Mouse (Mus musculus) CH12.LX (cell line): ENCODE measurements at regions not wholly inside any gene's neighbourhood (a gene's known extent, or its start where the extent isn't known, plus 50 kb on each side); places are given as distances from the start of the nearest gene placed in this dataset.
A peak's percentile ranks its signal among the peaks of the same experiment; 100 is the strongest.

Experiments
- DNase-seq: peaks from one replicate; pipeline ENCODE4 v3.0.0-alpha.2; 2013; ENCODE audit errors: extremely low read depth
- H3K27ac ChIP-seq: 2 replicates; pipeline ENCODE4 v1.5.1; 2012; ENCODE audit warnings: low read depth, mild to moderate bottlenecking, control low read depth, moderate library complexity; ENCODE audit not compliant: insufficient read depth
- H3K27me3 ChIP-seq: replicated peaks from 2 replicates; pipeline ENCODE3; 2012; ENCODE audit warnings: inconsistent platforms
- H3K36me3 ChIP-seq, 2 experiments: replicated peaks in 1 of 2; 2 replicates each; pipeline versions ENCODE3 to v1.6.1; 2012; ENCODE audit warnings: inconsistent platforms in 1 of 2, low read length in 1 of 2, mild to moderate bottlenecking in 1 of 2, mixed read lengths in 1 of 2, moderate library complexity in 1 of 2; ENCODE audit not compliant: control insufficient read depth in 1 of 2, insufficient read depth in 1 of 2
- H3K4me1 ChIP-seq, 2 experiments: 2 replicates each; pipeline ENCODE4 v1.6.1; 2012; ENCODE audit warnings: inconsistent platforms in 1 of 2, moderate library complexity in 1 of 2; ENCODE audit not compliant: insufficient read depth in 2 of 2, control insufficient read depth in 1 of 2
- H3K4me2 ChIP-seq: 2 replicates; pipeline ENCODE4 v1.6.1; 2012; ENCODE audit warnings: low read depth, mild to moderate bottlenecking, control low read depth; ENCODE audit not compliant: poor library complexity, insufficient read depth, severe bottlenecking
- H3K4me3 ChIP-seq, 3 experiments: fragments of 150-350 bp in 1 of 3; sonication (generic) in 1 of 3; replicated peaks in 1 of 3; 2 replicates each; pipeline versions ENCODE3 to v1.5.1; 2011 to 2012; ENCODE audit warnings: low read depth in 2 of 3, low read length in 2 of 3, mild to moderate bottlenecking in 2 of 3, moderate library complexity in 2 of 3, control low read depth in 1 of 3, improper control_type of control experiment in 1 of 3, inconsistent platforms in 1 of 3, mixed read lengths in 1 of 3; ENCODE audit not compliant: poor library complexity in 1 of 3
- H3K79me2 ChIP-seq: replicated peaks from 2 replicates; pipeline ENCODE4 v1.6.1; 2012; ENCODE audit warnings: mild to moderate bottlenecking, moderate library complexity; ENCODE audit not compliant: control insufficient read depth, poor library complexity, insufficient read depth, severe bottlenecking; ENCODE audit errors: extremely low read depth
- H3K9ac ChIP-seq: 2 replicates; pipeline ENCODE4 v1.6.1; 2012; ENCODE audit warnings: low read depth, mild to moderate bottlenecking, control low read depth, moderate library complexity; ENCODE audit not compliant: insufficient read depth
- H3K9me3 ChIP-seq: replicated peaks from 2 replicates; pipeline ENCODE3; 2012; ENCODE audit warnings: low read length, inconsistent platforms, mixed read lengths
- CHD2 ChIP-seq: IDR thresholded peaks from 2 replicates; pipeline ENCODE4 v1.6.1; 2011; ENCODE audit warnings: low read length, improper control_type of control experiment
- CTCF ChIP-seq, 2 experiments: IDR thresholded peaks in 1 of 2; conservative IDR thresholded peaks in 1 of 2; 2 replicates each; pipeline ENCODE4 v1.5.1; 2011 to 2012; ENCODE audit warnings: low read depth in 2 of 2, low read length in 2 of 2, improper control_type of control experiment in 1 of 2, inconsistent platforms in 1 of 2, mild to moderate bottlenecking in 1 of 2, moderate library complexity in 1 of 2
- EP300 ChIP-seq: IDR thresholded peaks from 2 replicates; pipeline ENCODE4 v1.6.1; 2011; ENCODE audit warnings: low read length, improper control_type of control experiment
- GABPA ChIP-seq: IDR thresholded peaks from 2 replicates; pipeline ENCODE4 v1.6.1; 2012; ENCODE audit warnings: low read depth, low read length, improper control_type of control experiment, inconsistent platforms; ENCODE audit not compliant: insufficient replicate concordance
- HCFC1 ChIP-seq: IDR thresholded peaks from 2 replicates; pipeline ENCODE4 v1.6.1; 2012; ENCODE audit warnings: low read depth, mild to moderate bottlenecking, inconsistent platforms, low read length, improper control_type of control experiment
- IRF4 ChIP-seq: IDR thresholded peaks from 2 replicates; pipeline ENCODE4 v1.6.1; 2014; ENCODE audit warnings: low read depth, mild to moderate bottlenecking, inconsistent platforms, low read length, improper control_type of control experiment
- JUND ChIP-seq: conservative IDR thresholded peaks from 2 replicates; pipeline ENCODE4 v1.6.1; 2011; ENCODE audit warnings: low read depth, low read length, improper control_type of control experiment
- MAFK ChIP-seq: IDR thresholded peaks from 2 replicates; pipeline ENCODE4 v1.6.1; 2011; ENCODE audit warnings: low read length, improper control_type of control experiment; ENCODE audit not compliant: insufficient replicate concordance
- MEF2A ChIP-seq: IDR thresholded peaks from 2 replicates; pipeline ENCODE4 v1.6.1; 2014; ENCODE audit warnings: low read depth, mild to moderate bottlenecking, inconsistent platforms, low read length, improper control_type of control experiment, borderline replicate concordance
- MXI1 ChIP-seq: IDR thresholded peaks from 2 replicates; pipeline ENCODE4 v1.6.1; 2011; ENCODE audit warnings: mild to moderate bottlenecking, low read depth, low read length, improper control_type of control experiment
- MYC ChIP-seq: IDR thresholded peaks from 2 replicates; pipeline ENCODE4 v1.6.1; 2011; ENCODE audit warnings: low read depth, mild to moderate bottlenecking, improper control_type of control experiment, low read length
- RAD21 ChIP-seq: IDR thresholded peaks from 2 replicates; pipeline ENCODE4 v1.6.1; 2011; ENCODE audit warnings: low read depth, mild to moderate bottlenecking, low read length, improper control_type of control experiment, moderate library complexity
- SIN3A ChIP-seq: IDR thresholded peaks from 2 replicates; pipeline ENCODE4 v1.6.1; 2012; ENCODE audit warnings: low read length, improper control_type of control experiment, inconsistent platforms
- SMC3 ChIP-seq: IDR thresholded peaks from 2 replicates; pipeline ENCODE4 v1.6.1; 2011; ENCODE audit warnings: low read depth, low read length, improper control_type of control experiment
- USF2 ChIP-seq: conservative IDR thresholded peaks from 2 replicates; pipeline ENCODE4 v1.6.1; 2011; ENCODE audit warnings: low read depth, low read length, improper control_type of control experiment
- ZMIZ1 ChIP-seq: IDR thresholded peaks from 2 replicates; pipeline ENCODE4 v1.6.1; 2012; ENCODE audit warnings: low read depth, mild to moderate bottlenecking, inconsistent platforms, low read length, improper control_type of control experiment
- ZNF384 ChIP-seq: IDR thresholded peaks from 2 replicates; pipeline ENCODE4 v1.6.1; 2012; ENCODE audit warnings: low read depth, low read length, improper control_type of control experiment, inconsistent platforms
- dilution Hi-C: fragments of 300-500 bp; cut with MboI; formaldehyde crosslinking; loops from 2 replicates; pipeline ENCODE4 v1.14.3; 2020; ENCODE audit warnings: low sequenced_read_pairs; ENCODE audit not compliant: extremely low pct_unique_long_range_greater_than_20kb, extremely low pct_ligation_motif_present
- in situ Hi-C: fragments of 300-500 bp; cut with MboI; formaldehyde crosslinking; loops from 3 replicates; pipeline ENCODE4 v1.14.3; 2019; ENCODE audit warnings: low sequenced_read_pairs, low pct_ligation_motif_present, low pct_unique_long_range_greater_than_20kb, mixed read lengths

- TF ChIP-seq SIN3A (no peak), GABPA (no peak), SMC3 (no peak), MXI1 (no peak), USF2 (no peak), MYC (no peak), IRF4 (no peak), MAFK (no peak), EP300 (no peak), HCFC1 (no peak), MEF2A (no peak), ZNF384 (no peak), JUND (no peak)
- Histone ChIP-seq H3K36me3 (no peaks in the 10 kb centered on the region), H3K9ac (no peak overlapping the region), H3K27ac (no peak overlapping the region), H3K79me2 (no peaks in the 10 kb centered on the region), H3K27me3 (no peaks in the 10 kb centered on the region), H3K4me1 (no peaks in the 10 kb centered on the region), H3K4me3 (no peak overlapping the region), H3K4me2 (no peak overlapping the region), H3K9me3 (no peaks in the 10 kb centered on the region)
- in situ Hi-C loops (no loop called here), dilution Hi-C loops (no loop called here)
- no peak for DNase-seq
Observed at GRCm38 (mm10) chr8:86366636-86367035, 213.8 kb downstream of the Abcc12 start.

- dilution Hi-C loops = no loop called here
- in situ Hi-C loops = no loop called here
- no peak overlapping the region for H3K4me3 ChIP-seq
- H3K79me2 ChIP-seq = no peaks in the 10 kb centered on the region
- H3K4me2 ChIP-seq = no peak overlapping the region
- TF ChIP-seq CHD2 = no peak
- H3K36me3 ChIP-seq = no peaks in the 10 kb centered on the region
- no peak for DNase-seq
- no peaks in the 10 kb centered on the region for H3K27me3 ChIP-seq
- H3K27ac ChIP-seq = no peak overlapping the region
- H3K9me3 ChIP-seq = no peaks in the 10 kb centered on the region
- H3K4me1 ChIP-seq = no peaks in the 10 kb centered on the region
- no peak overlapping the region for H3K9ac ChIP-seq
Observed at GRCm38 (mm10) chr8:86365726-86366125, 214.8 kb downstream of the Abcc12 start.

DNA sequence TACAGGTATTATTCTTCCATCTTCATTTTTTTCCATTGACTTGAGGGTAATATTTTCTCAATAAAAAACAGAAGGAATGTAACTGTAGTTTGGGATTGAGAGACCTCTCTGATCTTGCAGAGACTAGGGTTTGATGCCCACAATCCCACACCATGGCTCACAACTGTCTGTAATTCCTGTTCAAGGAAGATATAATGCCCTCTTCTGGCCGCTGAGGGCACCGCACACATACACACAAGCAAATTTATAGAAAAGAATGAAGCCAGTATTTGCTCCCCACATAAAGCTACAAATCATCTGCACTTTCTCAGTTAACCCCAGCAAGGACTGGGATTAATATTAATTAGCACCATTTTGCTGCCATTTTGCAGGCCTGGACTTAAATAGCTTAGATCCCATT is 215.6 kb downstream of the Abcc12 start:
- TF ChIP-seq RAD21 (peak; percentile 29), ZMIZ1 (no peak), CTCF (conservative IDR thresholded peaks at IDR 0.05 in 1 of 2, IDR thresholded peaks at IDR 0.05 in 1 of 2; ENCODE audit: low read depth in 2 of 2, low read length in 2 of 2) (peak; percentile 26 to 58; a peak in 3 of 4 replicates), MXI1 (no peak), SMC3 (peak; percentile 52)
- DNase-seq = peak; percentile 25
- Histone ChIP-seq H3K27me3 (no peaks in the 10 kb centered on the region), H3K4me1 (no peaks in the 10 kb centered on the region), H3K27ac (no peak overlapping the region), H3K36me3 (no peaks in the 10 kb centered on the region), H3K4me2 (no peak overlapping the region), H3K4me3 (no peak overlapping the region), H3K9ac (no peak overlapping the region), H3K9me3 (no peaks in the 10 kb centered on the region), H3K79me2 (no peaks in the 10 kb centered on the region)
- dilution Hi-C loops (no loop called here), in situ Hi-C loops (no loop called here)
